Mouse (Mus musculus) intestine, embryonic 15.5 days (tissue): Measurements from ENCODE around the gene Dph2. TPM values are rescaled to one million over a fixed set of nuclear protein-coding genes. Genes with fewer than 3 reads are reported as not detected.

Source experiments
- ATAC-seq: fragments of 200-750 bp; cut with Nextera tagmentation; 2 replicates; pipeline ENCODE4 v1.8.0; 2017; ENCODE audit warnings: moderate TSS enrichment, moderate library complexity
- H3K27ac ChIP-seq: fragments of 300-500 bp; sonication (generic); 2 replicates; pipeline ENCODE4 v1.5.1; 2015; ENCODE audit warnings: mild to moderate bottlenecking, inconsistent platforms
- H3K27me3 ChIP-seq: fragments of 300-500 bp; sonication (generic); replicated peaks from 2 replicates; pipeline ENCODE4 v1.6.1; 2015; ENCODE audit warnings: inconsistent platforms
- H3K36me3 ChIP-seq: fragments of 300-500 bp; sonication (generic); 2 replicates; pipeline ENCODE4 v1.6.1; 2015; ENCODE audit warnings: inconsistent platforms
- H3K4me1 ChIP-seq: fragments of 300-500 bp; sonication (generic); replicated peaks from 2 replicates; pipeline ENCODE4 v1.6.1; 2015; ENCODE audit warnings: inconsistent platforms
- H3K4me2 ChIP-seq: fragments of 300-500 bp; sonication (generic); replicated peaks from 2 replicates; pipeline ENCODE4 v1.6.1; 2015; ENCODE audit warnings: mild to moderate bottlenecking, inconsistent platforms
- H3K4me3 ChIP-seq: fragments of 300-500 bp; sonication (generic); replicated peaks from 2 replicates; pipeline ENCODE4 v1.5.1; 2015; ENCODE audit warnings: inconsistent platforms
- H3K9ac ChIP-seq: fragments of 300-500 bp; sonication (generic); 2 replicates; pipeline ENCODE4 v1.6.1; 2015; ENCODE audit warnings: inconsistent platforms
- H3K9me3 ChIP-seq: fragments of 300-500 bp; sonication (generic); 2 replicates; pipeline ENCODE4 v1.6.1; 2016; ENCODE audit warnings: inconsistent platforms
- WGBS: fragments of 180-500 bp; shearing (Covaris S2); methylation state at CpG from one replicate; pipeline ENCODE4 v1.1.7; 2015; 5-methylcytosine and 5-hydroxymethylcytosine counted together
- polyA plus RNA-seq: library from polyadenylated mRNA; unstranded; fragments of >200 nt; fragmentation: Nextera tagmentation; extraction: Ambion mirVana; gene quantifications from 2 replicates; pipeline ENCODE4 v1.2.1, GENCODE M21; 2015

The Dph2 gene
- polyA plus RNA-seq, 1 experiment from 2014 or later = 17.1 TPM

GRCm38 (mm10) chr4:117867823-117868222, 24.0 kb downstream of the Dph2 start:
- H3K27ac ChIP-seq = no peak overlapping the region
- peaks cover 25% of the 10 kb centered on the region for H3K4me1 ChIP-seq
- no peak overlapping the region for H3K4me3 ChIP-seq
- no peaks in the 10 kb centered on the region for H3K27me3 ChIP-seq
- peak overlapping the region; percentile 27; the same call in 1 of the 2 replicates for H3K4me2 ChIP-seq
- peak; percentile 29; the same call in 1 of the 2 replicates for ATAC-seq
- WGBS = 16% methylated on average over 24 of the region's 24 CpGs
- no peaks in the 10 kb centered on the region for H3K36me3 ChIP-seq
- H3K9me3 ChIP-seq = no peaks in the 10 kb centered on the region
- H3K9ac ChIP-seq = no peak overlapping the region

- 68% methylated on average over 6 of the region's 6 CpGs for WGBS
- Histone ChIP-seq H3K9ac (no peak overlapping the region), H3K4me3 (no peak overlapping the region), H3K27me3 (no peaks in the 10 kb centered on the region), H3K27ac (no peak overlapping the region), H3K4me2 (no peak overlapping the region), H3K9me3 (no peaks in the 10 kb centered on the region), H3K4me1 (peaks cover 17% of the 10 kb centered on the region), H3K36me3 (no peaks in the 10 kb centered on the region)
- ATAC-seq = no peak
Observed at GRCm38 (mm10) chr4:117867000-117867399, 24.8 kb downstream of the Dph2 start.

- H3K27ac ChIP-seq = 0 out of 2 replicates have a peak overlapping the region, but pooled peaks have one; percentile 9
- H3K9me3 ChIP-seq = no peaks in the 10 kb centered on the region
- H3K36me3 ChIP-seq = no peaks in the 10 kb centered on the region
- H3K4me3 ChIP-seq = no peak overlapping the region
- 58% methylated on average over 9 of the region's 9 CpGs for WGBS
- peaks cover 19% of the 10 kb centered on the region; the same call in 1 of the 2 replicates for H3K4me1 ChIP-seq
- no peak overlapping the region for H3K4me2 ChIP-seq
- no peaks in the 10 kb centered on the region for H3K27me3 ChIP-seq
- ATAC-seq = peak; percentile 45
- H3K9ac ChIP-seq = no peak overlapping the region
Observed at GRCm38 (mm10) chr4:117866083-117866482, 25.7 kb downstream of the Dph2 start.

GRCm38 (mm10) chr4:117862823-117863222, 29.0 kb downstream of the Dph2 start:
- H3K9ac ChIP-seq = no peak overlapping the region
- H3K27me3 ChIP-seq = no peaks in the 10 kb centered on the region
- H3K36me3 ChIP-seq = no peaks in the 10 kb centered on the region
- 51% methylated on average over 4 of the region's 4 CpGs for WGBS
- ATAC-seq = peak; percentile 18; the same call in 1 of the 2 replicates
- no peak overlapping the region for H3K4me3 ChIP-seq
- H3K27ac ChIP-seq = no peak overlapping the region
- no peaks in the 10 kb centered on the region for H3K9me3 ChIP-seq
- H3K4me2 ChIP-seq = no peak overlapping the region
- H3K4me1 ChIP-seq = peaks cover 23% of the 10 kb centered on the region; the same call in 1 of the 2 replicates

GRCm38 (mm10) chr4:117860570-117860969, 31.3 kb downstream of the Dph2 start:
- Histone ChIP-seq H3K9ac (no peak overlapping the region), H3K4me3 (no peak overlapping the region), H3K27me3 (no peaks in the 10 kb centered on the region), H3K4me2 (no peak overlapping the region), H3K27ac (no peak overlapping the region), H3K4me1 (0 out of 2 replicates have a peak, but pooled peaks cover 12% of the 10 kb centered on the region), H3K9me3 (no peaks in the 10 kb centered on the region), H3K36me3 (0 out of 2 replicates have a peak, but pooled peaks cover 2% of the 10 kb centered on the region)
- 87% methylated on average over 9 of the region's 9 CpGs for WGBS
- no peak for ATAC-seq

- 72% methylated on average over 3 of the region's 3 CpGs for WGBS
- H3K27me3 ChIP-seq = no peaks in the 10 kb centered on the region
- no peak overlapping the region for H3K4me3 ChIP-seq
- H3K36me3 ChIP-seq = 0 out of 2 replicates have a peak, but pooled peaks cover 2% of the 10 kb centered on the region
- no peaks in the 10 kb centered on the region for H3K9me3 ChIP-seq
- H3K27ac ChIP-seq = no peak overlapping the region
- no peak overlapping the region for H3K4me2 ChIP-seq
- 0 out of 2 replicates have a peak, but pooled peaks have one; percentile 39 for ATAC-seq
- H3K4me1 ChIP-seq = 0 out of 2 replicates have a peak, but pooled peaks cover 12% of the 10 kb centered on the region
- H3K9ac ChIP-seq = no peak overlapping the region
Observed at GRCm38 (mm10) chr4:117858794-117859193, 33.0 kb downstream of the Dph2 start.

GRCm38 (mm10) chr4:117855146-117855545, 36.7 kb downstream of the Dph2 start:
- 0 out of 2 replicates have a peak, but pooled peaks cover 8% of the 10 kb centered on the region for H3K4me1 ChIP-seq
- 83% methylated on average over 9 of the region's 9 CpGs for WGBS
- no peak for ATAC-seq

GRCm38 (mm10) chr4:117852152-117852868, 39.5 kb downstream of the Dph2 start:
- 82% methylated on average over 10 of the region's 10 CpGs for WGBS
- Histone ChIP-seq H3K27ac (no peak overlapping the region), H3K4me3 (no peak overlapping the region), H3K9ac (no peak overlapping the region), H3K4me2 (no peak overlapping the region), H3K9me3 (no peaks in the 10 kb centered on the region), H3K4me1 (0 out of 2 replicates have a peak, but pooled peaks cover 2% of the 10 kb centered on the region), H3K36me3 (0 out of 2 replicates have a peak, but pooled peaks cover 2% of the 10 kb centered on the region), H3K27me3 (no peaks in the 10 kb centered on the region)
- no peak for ATAC-seq

More at GRCm38 (mm10) chr4:117855146-117855545, 36.7 kb downstream of the Dph2 start:
- Histone ChIP-seq H3K9me3 (no peaks in the 10 kb centered on the region), H3K27me3 (no peaks in the 10 kb centered on the region), H3K4me3 (no peak overlapping the region), H3K27ac (no peak overlapping the region), H3K4me2 (no peak overlapping the region), H3K9ac (no peak overlapping the region), H3K36me3 (0 out of 2 replicates have a peak, but pooled peaks cover 2% of the 10 kb centered on the region)

GRCm38 (mm10) chr4:117850871-117851270, 41.0 kb downstream of the Dph2 start:
- Histone ChIP-seq H3K36me3 (no peaks in the 10 kb centered on the region), H3K27me3 (no peaks in the 10 kb centered on the region), H3K4me1 (0 out of 2 replicates have a peak, but pooled peaks cover 2% of the 10 kb centered on the region), H3K4me3 (no peak overlapping the region), H3K9ac (no peak overlapping the region), H3K9me3 (no peaks in the 10 kb centered on the region), H3K27ac (no peak overlapping the region), H3K4me2 (no peak overlapping the region)
- WGBS = 76% methylated on average over 7 of the region's 7 CpGs
- ATAC-seq = no peak

- no peaks in the 10 kb centered on the region for H3K36me3 ChIP-seq
- H3K27ac ChIP-seq = no peak overlapping the region
- H3K9ac ChIP-seq = no peak overlapping the region
- H3K4me1 ChIP-seq = 0 out of 2 replicates have a peak, but pooled peaks cover 2% of the 10 kb centered on the region
- no peak overlapping the region for H3K4me2 ChIP-seq
- H3K4me3 ChIP-seq = no peak overlapping the region
- H3K9me3 ChIP-seq = no peaks in the 10 kb centered on the region
- no peak for ATAC-seq
- H3K27me3 ChIP-seq = no peaks in the 10 kb centered on the region
- WGBS = 85% methylated on average over 7 of the region's 7 CpGs
Observed at GRCm38 (mm10) chr4:117850176-117850575, 41.7 kb downstream of the Dph2 start.

GRCm38 (mm10) chr4:117849506-117849905, 42.3 kb downstream of the Dph2 start:
- 0 out of 2 replicates have a peak, but pooled peaks cover 2% of the 10 kb centered on the region for H3K4me1 ChIP-seq
- no peaks in the 10 kb centered on the region for H3K36me3 ChIP-seq
- H3K27ac ChIP-seq = no peak overlapping the region
- H3K4me3 ChIP-seq = no peak overlapping the region
- WGBS = 67% methylated on average over 5 of the region's 5 CpGs
- H3K9ac ChIP-seq = no peak overlapping the region
- no peaks in the 10 kb centered on the region for H3K27me3 ChIP-seq
- H3K4me2 ChIP-seq = no peak overlapping the region
- no peak for ATAC-seq
- H3K9me3 ChIP-seq = no peaks in the 10 kb centered on the region

GRCm38 (mm10) chr4:117849063-117849462, 42.8 kb downstream of the Dph2 start:
- Histone ChIP-seq H3K4me2 (no peak overlapping the region), H3K9ac (no peak overlapping the region), H3K9me3 (no peaks in the 10 kb centered on the region), H3K27me3 (no peaks in the 10 kb centered on the region), H3K4me1 (0 out of 2 replicates have a peak, but pooled peaks cover 2% of the 10 kb centered on the region), H3K27ac (no peak overlapping the region), H3K4me3 (no peak overlapping the region), H3K36me3 (no peaks in the 10 kb centered on the region)
- WGBS = 63% methylated on average over 17 of the region's 17 CpGs
- no peak for ATAC-seq
